Mouse (Mus musculus): ENCODE measurements around the gene Gfpt1.

DNA sequence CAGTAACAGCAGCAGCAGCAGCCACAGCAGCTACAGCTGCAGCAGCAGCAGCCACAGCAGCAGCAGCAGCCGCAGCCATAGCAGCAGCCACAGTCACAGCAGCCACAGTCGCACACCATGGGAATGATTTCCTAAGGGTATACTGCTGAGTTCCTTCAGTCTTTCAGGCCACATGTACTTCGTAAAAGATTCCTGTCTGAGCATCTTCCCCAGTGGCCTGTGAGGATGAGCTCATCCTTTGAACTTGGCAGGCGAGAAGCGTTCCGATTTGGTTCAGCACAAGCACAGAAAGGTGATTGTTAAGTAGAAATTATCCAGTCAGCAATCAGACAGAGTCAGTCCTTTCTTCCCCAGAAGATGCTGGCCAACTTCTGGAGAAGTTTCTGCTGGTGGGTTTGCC, 69.5 kb downstream of the Gfpt1 start:
- TF ChIP-seq CTCF (IDR thresholded peaks at IDR 0.05; ENCODE audit: control insufficient read depth, insufficient read depth, insufficient read length): no peak
- no peak for TF ChIP-seq MYOG (IDR thresholded peaks at IDR 0.05; ENCODE audit: control insufficient read depth, extremely low read depth, insufficient read length)
- no peak for TF ChIP-seq USF1 (IDR thresholded peaks at IDR 0.05; ENCODE audit: low read depth)
- no peak for TF ChIP-seq MYOD1 (IDR thresholded peaks at IDR 0.05; ENCODE audit: control insufficient read depth, insufficient read length, low read depth)
- no peak for TF ChIP-seq MAX (IDR thresholded peaks at IDR 0.05)
- no peak for TF ChIP-seq FOSL1 (IDR thresholded peaks at IDR 0.05; ENCODE audit: insufficient read depth, low read length, poor library complexity, severe bottlenecking)
- TF ChIP-seq CEBPB (IDR thresholded peaks at IDR 0.05; ENCODE audit: low read depth): no peak

All from C2C12 (cell line).